Mouse (Mus musculus) MEL (cell line): ENCODE results near the gene Defb22.

ENCODE experiments used
- CTCF ChIP-seq, 3 experiments: IDR thresholded peaks in 2 of 3; conservative IDR thresholded peaks in 1 of 3; 2 replicates each; pipeline ENCODE4 v1.5.1; 2011 to 2012; ENCODE audit warnings: low read length in 3 of 3, low read depth in 2 of 3, mild to moderate bottlenecking in 2 of 3, improper control_type of control experiment in 1 of 3, inconsistent platforms in 1 of 3, mixed read lengths in 1 of 3, moderate library complexity in 1 of 3; ENCODE audit not compliant: control insufficient read depth in 1 of 3, insufficient read depth in 1 of 3, poor library complexity in 1 of 3, severe bottlenecking in 1 of 3
- MEF2A ChIP-seq: IDR thresholded peaks from 2 replicates; pipeline ENCODE4 v1.6.1; 2014; ENCODE audit warnings: low read depth, mild to moderate bottlenecking, inconsistent platforms, low read length, improper control_type of control experiment; ENCODE audit not compliant: poor library complexity, insufficient replicate concordance, severe bottlenecking; ENCODE audit errors: extremely low read depth
- MXI1 ChIP-seq: IDR thresholded peaks from 2 replicates; pipeline ENCODE4 v1.6.1; 2011; ENCODE audit warnings: mild to moderate bottlenecking, low read depth, low read length, improper control_type of control experiment
- USF1 ChIP-seq: IDR thresholded peaks from 2 replicates; pipeline ENCODE4 v1.6.1; 2014; ENCODE audit warnings: low read depth, mild to moderate bottlenecking, inconsistent platforms, low read length, improper control_type of control experiment, moderate library complexity

DNA sequence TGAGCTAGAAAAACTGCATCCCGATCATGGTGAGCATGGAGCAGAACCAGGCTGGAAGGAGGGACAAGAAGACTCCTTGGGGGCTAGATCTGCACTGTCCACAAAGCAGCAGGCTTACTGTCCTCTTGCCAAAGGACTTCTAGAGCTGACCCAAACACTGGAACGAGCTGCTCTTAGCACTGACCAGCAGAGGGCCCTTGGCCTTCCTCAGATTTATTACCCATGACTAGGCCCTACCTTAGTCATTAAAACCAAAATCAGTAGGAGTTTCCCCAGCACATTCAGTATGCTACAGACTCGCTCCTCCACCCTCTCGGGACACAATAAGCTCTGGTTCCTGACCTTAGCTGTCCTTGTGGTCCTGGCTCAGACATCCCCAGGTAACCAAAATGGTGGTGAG lies 28.0 kb upstream of the Defb22 start, which contains the start of gene Defb28:
- no peak for TF ChIP-seq CTCF (IDR thresholded peaks at IDR 0.05 in 2 of 3, conservative IDR thresholded peaks at IDR 0.05 in 1 of 3; ENCODE audit: control insufficient read depth in 1 of 3, insufficient read depth in 1 of 3, low read depth in 2 of 3, low read length in 3 of 3, poor library complexity in 1 of 3, severe bottlenecking in 1 of 3)
- no peak for TF ChIP-seq MXI1
- no peak for TF ChIP-seq MEF2A
- no peak for TF ChIP-seq USF1
